Mouse (Mus musculus) left cerebral cortex, adult 9 months (tissue): Measurements from ENCODE around the gene Ankrd52.

Source experiments
- DNase-seq, 2 experiments: peaks; one replicate each; pipeline ENCODE4 v3.0.0; 2022; ENCODE audit warnings: low spot score in 2 of 2

Ankrd52 gene

DNA sequence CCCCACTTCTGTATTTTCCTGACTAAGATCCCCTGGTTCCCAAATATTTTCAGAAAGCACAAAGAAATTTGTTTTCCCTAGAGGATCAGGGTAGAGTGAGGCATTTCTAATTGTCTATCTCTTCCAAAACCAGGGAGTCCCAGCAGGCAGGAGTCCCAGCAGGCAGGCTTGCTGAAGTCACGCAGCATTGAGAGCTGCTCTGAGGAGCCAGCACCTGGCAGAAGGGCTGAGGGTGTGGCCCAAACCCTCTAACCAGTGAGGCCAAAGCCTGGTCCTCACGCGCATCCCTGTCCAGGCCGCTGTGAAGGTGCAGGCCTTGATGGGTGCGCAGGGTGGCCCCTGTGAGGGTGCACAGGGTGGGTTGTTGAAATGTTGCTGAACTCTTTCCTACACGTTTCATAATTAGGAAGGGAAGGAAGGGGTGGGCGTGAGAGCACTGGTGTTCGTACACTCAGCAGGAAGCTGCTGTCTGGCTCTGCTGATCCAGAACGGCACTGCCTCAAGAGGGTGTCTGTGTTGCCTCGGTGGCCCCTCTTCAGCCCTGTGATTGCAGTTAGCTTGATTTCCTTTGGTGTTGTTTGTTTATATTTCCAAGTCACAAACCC lies 61.9 kb downstream of the Ankrd52 start:
- DNase-seq, result peak in 1 of 2 experiments; percentile 46

DNA sequence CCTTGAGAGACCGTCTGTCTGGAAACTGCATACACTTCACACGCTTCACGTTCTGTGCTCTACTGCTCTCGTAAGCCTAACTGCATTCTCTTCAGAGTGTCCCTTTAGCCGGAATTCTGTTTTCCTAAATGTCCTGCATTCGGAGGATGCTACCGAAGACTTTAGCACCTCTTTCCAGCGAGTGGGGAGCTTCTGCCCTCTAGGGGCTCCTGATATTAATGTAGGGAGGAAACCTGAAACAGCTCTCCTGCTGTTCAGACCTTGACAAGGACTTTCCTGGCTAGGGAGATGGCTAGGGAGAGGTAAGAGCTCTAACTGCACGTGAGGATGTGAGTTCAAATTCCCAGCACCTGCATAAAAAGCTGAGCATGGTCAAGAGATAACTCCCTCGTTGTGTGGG lies 63.5 kb downstream of the Ankrd52 start:
- no peak for DNase-seq

DNA sequence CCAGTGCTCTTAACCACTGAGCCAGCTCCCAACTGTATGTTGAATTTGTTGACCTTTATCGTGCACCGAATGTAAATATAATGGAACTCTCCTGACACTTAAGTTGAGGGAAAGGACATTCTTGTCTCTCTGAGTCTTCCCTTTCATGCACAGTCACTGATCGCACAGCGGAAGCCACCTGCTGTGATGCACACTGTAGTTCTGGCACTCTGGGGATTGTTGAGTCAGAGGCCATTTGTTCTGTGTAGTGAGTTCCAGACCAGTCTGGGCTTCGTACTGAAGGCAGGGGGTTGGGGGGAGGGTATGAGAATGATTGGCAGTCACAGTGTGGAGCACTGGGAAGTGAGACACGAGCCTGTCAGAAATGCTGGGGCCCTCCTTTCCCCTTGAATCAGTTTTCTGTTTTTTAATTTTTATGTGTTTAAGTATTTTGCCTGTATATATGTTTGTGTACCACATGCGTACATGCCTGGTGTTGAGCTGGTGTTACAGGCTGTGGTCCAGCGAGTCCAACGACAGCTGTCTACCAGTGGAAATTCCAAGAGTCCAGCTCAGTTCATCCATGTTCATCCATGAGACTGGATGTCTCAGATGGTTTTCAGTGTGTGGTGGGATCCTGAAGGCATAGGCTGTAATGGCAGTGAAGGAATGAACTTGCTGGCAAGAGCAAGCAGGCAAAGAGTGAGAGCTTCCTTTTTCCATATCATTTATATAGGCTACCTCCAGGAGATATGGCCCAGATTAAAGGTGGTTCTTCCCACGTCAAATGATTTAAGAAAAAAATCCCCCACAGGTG lies 64.6 kb downstream of the Ankrd52 start:
- no peak for DNase-seq

DNA sequence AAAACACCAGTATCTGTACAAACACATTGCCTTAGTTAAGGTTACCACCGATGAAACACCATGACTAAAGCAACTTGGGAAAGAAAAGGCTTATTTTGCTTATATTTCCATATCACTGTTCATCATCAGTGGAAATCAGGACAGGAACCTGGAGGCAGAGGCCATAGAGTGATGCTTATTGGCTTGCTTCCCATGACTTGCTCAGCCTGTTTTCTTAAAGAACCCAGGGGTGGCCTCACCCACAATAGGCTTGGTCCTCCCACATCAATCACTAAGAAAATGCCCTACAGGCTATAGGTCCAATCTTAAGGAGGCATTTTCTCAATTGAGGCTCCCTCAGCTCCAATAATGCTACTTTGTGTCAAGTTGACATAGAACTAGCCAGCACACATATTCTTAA lies 65.8 kb downstream of the Ankrd52 start:
- DNase-seq, result no peak

DNA sequence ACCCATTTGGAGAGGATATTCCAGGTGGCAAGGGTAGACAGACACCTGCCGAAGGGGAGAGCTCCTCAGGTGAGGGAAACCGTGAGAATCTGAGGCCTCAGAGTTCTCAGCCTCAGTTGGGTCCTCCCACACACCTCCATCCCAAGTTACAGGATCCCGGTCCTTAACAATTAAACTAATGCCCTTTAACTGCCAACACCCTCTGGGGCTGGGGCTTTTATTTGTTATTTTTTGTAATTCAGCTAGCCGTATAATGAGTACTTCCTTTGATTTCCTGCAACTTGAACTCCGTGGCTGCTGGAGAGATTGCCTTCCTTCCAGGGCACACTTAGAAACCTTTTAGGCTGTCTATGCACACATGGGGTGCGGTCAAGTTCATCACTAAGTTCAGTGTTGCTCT lies 67.4 kb downstream of the Ankrd52 start:
- no peak for DNase-seq

DNA sequence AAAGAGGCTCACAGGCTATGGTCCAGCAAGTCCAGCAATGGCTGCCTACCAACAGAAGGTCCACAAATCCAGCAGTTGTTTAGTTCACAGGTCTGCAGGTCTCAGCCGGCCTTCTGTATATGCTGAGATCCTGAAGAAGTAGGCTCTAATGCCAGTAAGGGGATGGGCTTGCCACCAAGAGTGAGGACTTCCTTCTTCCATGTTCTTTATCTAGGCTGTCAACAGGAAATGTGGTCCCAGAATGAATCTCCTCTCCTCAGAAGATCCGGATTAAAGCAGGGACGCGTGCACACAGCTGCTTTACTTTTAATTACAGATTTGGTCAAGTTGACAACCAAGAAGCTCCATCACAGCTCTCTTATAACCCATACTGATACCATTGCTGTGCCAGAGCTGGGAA lies 68.5 kb downstream of the Ankrd52 start:
- DNase-seq, result no peak

DNA sequence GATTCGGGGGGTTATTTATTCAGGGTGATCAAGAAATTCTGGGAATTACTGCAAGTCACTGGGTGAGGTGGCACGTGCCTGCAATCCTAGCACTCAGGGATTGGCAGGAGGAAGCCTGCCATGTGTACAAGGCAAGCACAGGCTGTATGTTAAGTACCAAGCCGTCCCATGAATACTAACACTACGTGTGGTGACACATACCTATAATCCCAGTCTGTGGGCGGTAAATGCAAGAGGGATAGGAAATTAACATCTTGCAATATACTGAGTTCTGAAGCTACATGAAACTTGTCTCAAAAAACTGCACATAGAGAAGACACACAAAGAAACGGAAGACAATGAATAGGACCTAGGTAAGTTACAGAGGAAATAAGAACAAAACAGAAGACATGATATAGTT lies 74.1 kb downstream of the Ankrd52 start:
- no peak for DNase-seq

DNA sequence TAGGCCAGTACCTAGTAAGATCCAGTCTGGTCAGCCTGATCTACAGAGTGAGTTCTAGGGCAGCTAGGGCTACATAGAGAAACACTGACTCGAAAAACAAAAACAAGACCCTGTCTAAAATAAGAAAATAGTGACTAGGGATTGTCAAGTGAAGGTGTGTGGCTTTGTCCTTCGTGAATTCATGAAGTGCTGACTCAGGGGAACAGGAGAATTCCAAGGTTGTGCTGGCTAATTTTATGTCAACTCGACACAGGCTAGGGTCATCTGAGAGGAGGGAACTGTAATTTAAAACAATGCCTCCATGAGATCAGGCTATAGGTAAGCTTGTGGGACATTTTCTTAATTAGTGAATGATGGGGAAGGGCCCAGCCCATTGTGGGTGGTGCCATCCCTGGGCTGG lies 77.6 kb downstream of the Ankrd52 start:
- DNase-seq, result no peak

DNA sequence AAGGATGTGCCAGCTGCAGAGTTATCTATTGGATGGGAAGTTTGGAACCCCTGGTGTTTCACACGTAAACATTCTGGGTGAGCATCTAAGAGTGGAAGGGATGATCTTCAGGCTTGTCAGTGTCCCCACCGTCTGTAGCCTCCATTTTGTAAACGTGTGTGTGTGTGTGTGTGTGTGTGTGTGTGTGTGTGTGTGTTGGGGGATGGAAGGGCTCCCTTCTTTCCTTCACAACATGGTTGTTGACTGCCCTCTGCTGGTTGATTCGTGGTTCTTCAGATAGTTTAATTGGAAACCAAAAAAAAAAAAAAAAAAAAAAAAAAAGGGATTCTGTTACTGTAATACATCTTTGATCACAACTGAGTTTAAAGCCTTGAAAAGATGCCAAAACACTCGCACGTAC lies 78.4 kb downstream of the Ankrd52 start:
- DNase-seq, result peak in 1 of 2 experiments; percentile 69

DNA sequence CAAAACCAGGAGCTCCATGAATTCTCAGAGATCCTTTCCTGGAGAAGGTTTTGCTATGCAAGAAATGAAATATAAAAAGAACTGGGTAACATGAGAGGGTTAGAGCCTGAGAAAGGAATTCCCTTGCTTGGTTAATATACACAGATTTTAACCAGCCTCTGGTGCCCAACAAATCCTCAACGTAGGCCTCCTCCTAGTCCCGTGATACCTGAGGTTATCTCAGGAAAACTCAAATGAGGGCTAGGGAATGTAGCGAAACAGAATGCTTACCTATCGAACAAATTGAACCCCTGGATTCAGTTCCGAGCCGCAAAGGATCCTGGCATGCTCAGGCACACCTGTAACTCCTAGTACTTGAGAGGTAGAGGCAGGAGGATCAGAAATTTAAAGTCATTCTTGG lies 80.8 kb downstream of the Ankrd52 start:
- no peak for DNase-seq
